Mouse (Mus musculus) hindbrain, embryonic 15.5 days (tissue): ENCODE data around the gene Gm45015. TPM values are rescaled to one million over a fixed set of nuclear protein-coding genes. Genes with fewer than 3 reads are reported as not detected.

Source experiments
- ATAC-seq: fragments of 200-750 bp; cut with Nextera tagmentation; 2 replicates; pipeline ENCODE4 v1.8.0; 2017; ENCODE audit warnings: low read depth, moderate number of reproducible peaks, moderate TSS enrichment; ENCODE audit not compliant: low FRiP score
- H3K27ac ChIP-seq: fragments of 300-500 bp; sonication (generic); replicated peaks from 2 replicates; pipeline ENCODE4 v1.5.1; 2015; ENCODE audit warnings: mild to moderate bottlenecking, inconsistent platforms
- H3K27me3 ChIP-seq: fragments of 300-500 bp; sonication (generic); 2 replicates; pipeline ENCODE4 v1.6.1; 2015; ENCODE audit warnings: control low read depth, inconsistent platforms
- H3K36me3 ChIP-seq: fragments of 300-500 bp; sonication (generic); 2 replicates; pipeline ENCODE4 v1.6.1; 2015; ENCODE audit warnings: control low read depth, inconsistent platforms
- H3K4me1 ChIP-seq: fragments of 300-500 bp; sonication (generic); replicated peaks from 2 replicates; pipeline ENCODE4 v1.6.1; 2015; ENCODE audit warnings: control low read depth, inconsistent platforms
- H3K4me2 ChIP-seq: fragments of 300-500 bp; sonication (generic); 2 replicates; pipeline ENCODE4 v1.6.1; 2015; ENCODE audit warnings: moderate library complexity, mild to moderate bottlenecking, inconsistent platforms
- H3K4me3 ChIP-seq: fragments of 300-500 bp; sonication (generic); 2 replicates; pipeline ENCODE4 v1.5.1; 2015; ENCODE audit warnings: mild to moderate bottlenecking, inconsistent platforms
- H3K9ac ChIP-seq: fragments of 300-500 bp; sonication (generic); 2 replicates; pipeline ENCODE4 v1.6.1; 2015; ENCODE audit warnings: inconsistent platforms
- H3K9me3 ChIP-seq: fragments of 300-500 bp; sonication (generic); 2 replicates; pipeline ENCODE4 v1.6.1; 2016; ENCODE audit warnings: control low read depth, inconsistent platforms
- WGBS: fragments of 180-500 bp; shearing (Covaris S2); methylation state at CpG from one replicate; pipeline ENCODE4 v1.1.7; 2015; 5-methylcytosine and 5-hydroxymethylcytosine counted together
- polyA plus RNA-seq: library from polyadenylated mRNA; unstranded; fragments of >200 nt; fragmentation: Nextera tagmentation; extraction: Ambion mirVana; gene quantifications from 2 replicates; pipeline ENCODE4 v1.2.1, GENCODE M21; 2015

The Gm45015 gene
- polyA plus RNA-seq: not detected in 2 replicates

- 91% methylated on average over 4 of the region's 4 CpGs for WGBS
- Histone ChIP-seq H3K4me1 (no peaks in the 10 kb centered on the region), H3K36me3 (no peaks in the 10 kb centered on the region), H3K9me3 (no peaks in the 10 kb centered on the region), H3K4me3 (no peak within 1 kb of the TSS), H3K27me3 (no peaks in the 10 kb centered on the region), H3K4me2 (no peak within 1 kb of the TSS), H3K27ac (no peak within 1 kb of the TSS), H3K9ac (no peak within 1 kb of the TSS)
- no peak for ATAC-seq
Measured at GRCm38 (mm10) chrX:73336740-73337139, at the start of gene Gm45015. TSS of gene Gm45015 (minus strand) at chrX:73336840.

GRCm38 (mm10) chrX:73384924-73385323 is 48.3 kb upstream of the Gm45015 start:
- no peaks in the 10 kb centered on the region for H3K9me3 ChIP-seq
- no peak overlapping the region for H3K9ac ChIP-seq
- no peak overlapping the region for H3K4me3 ChIP-seq
- 27% methylated on average over 1 of the region's 1 CpGs for WGBS
- no peak for ATAC-seq
- H3K27me3 ChIP-seq: no peaks in the 10 kb centered on the region
- H3K36me3 ChIP-seq: no peaks in the 10 kb centered on the region
- H3K27ac ChIP-seq: peak overlapping the region; percentile 68
- 0 out of 2 replicates have a peak, but pooled peaks cover 3% of the 10 kb centered on the region for H3K4me1 ChIP-seq
- H3K4me2 ChIP-seq: no peak overlapping the region

- Histone ChIP-seq H3K27me3 (no peaks in the 10 kb centered on the region), H3K4me1 (0 out of 2 replicates have a peak, but pooled peaks cover 3% of the 10 kb centered on the region), H3K4me3 (no peak overlapping the region), H3K9ac (no peak overlapping the region), H3K4me2 (no peak overlapping the region), H3K27ac (peak overlapping the region; percentile 68), H3K9me3 (no peaks in the 10 kb centered on the region), H3K36me3 (no peaks in the 10 kb centered on the region)
- 42% methylated on average over 6 of the region's 6 CpGs for WGBS
- ATAC-seq: peak; percentile 76
Measured at GRCm38 (mm10) chrX:73384419-73384818, 47.8 kb upstream of the Gm45015 start.

DNA sequence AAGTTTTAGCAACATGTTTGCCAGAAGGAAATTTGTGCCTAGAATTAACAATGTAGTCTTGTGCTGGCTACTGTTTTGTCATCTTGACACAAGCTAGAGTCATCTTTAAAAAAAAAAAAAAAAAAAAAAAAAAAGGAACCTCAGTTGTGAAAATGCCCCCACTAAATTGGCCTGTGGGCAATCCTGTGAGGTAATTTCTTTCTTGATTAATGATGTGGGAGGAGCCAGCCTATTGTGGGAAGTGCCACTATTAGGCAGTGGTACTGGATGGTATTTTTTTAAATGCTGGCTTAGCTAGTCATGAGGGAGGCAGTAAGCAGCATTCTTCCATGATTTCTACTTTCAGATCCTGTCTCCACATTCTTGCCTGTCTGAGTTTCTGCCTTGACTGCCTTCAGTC is 26.7 kb upstream of the Gm45015 start:
- ATAC-seq: no peak
- Histone ChIP-seq H3K27me3 (no peaks in the 10 kb centered on the region), H3K9me3 (no peaks in the 10 kb centered on the region), H3K4me2 (no peak overlapping the region), H3K4me1 (no peaks in the 10 kb centered on the region), H3K4me3 (no peak overlapping the region), H3K9ac (no peak overlapping the region), H3K27ac (no peak overlapping the region), H3K36me3 (peaks cover 3% of the 10 kb centered on the region; the same call in 1 of the 2 replicates)

GRCm38 (mm10) chrX:73356719-73357118 is 20.1 kb upstream of the Gm45015 start:
- H3K27me3 ChIP-seq: no peaks in the 10 kb centered on the region
- H3K4me3 ChIP-seq: no peak overlapping the region
- H3K27ac ChIP-seq: no peak overlapping the region
- no peaks in the 10 kb centered on the region for H3K4me1 ChIP-seq
- no peak for ATAC-seq
- H3K9ac ChIP-seq: no peak overlapping the region
- H3K36me3 ChIP-seq: peaks cover 38% of the 10 kb centered on the region
- no peak overlapping the region for H3K4me2 ChIP-seq
- no peaks in the 10 kb centered on the region for H3K9me3 ChIP-seq
- WGBS: 88% methylated on average over 1 of the region's 1 CpGs

GRCm38 (mm10) chrX:73356163-73356562 is 19.5 kb upstream of the Gm45015 start:
- no peaks in the 10 kb centered on the region for H3K9me3 ChIP-seq
- H3K4me2 ChIP-seq: no peak overlapping the region
- 98% methylated on average over 2 of the region's 2 CpGs for WGBS
- H3K4me3 ChIP-seq: no peak overlapping the region
- no peak overlapping the region for H3K27ac ChIP-seq
- H3K27me3 ChIP-seq: no peaks in the 10 kb centered on the region
- no peaks in the 10 kb centered on the region for H3K4me1 ChIP-seq
- peaks cover 38% of the 10 kb centered on the region for H3K36me3 ChIP-seq
- ATAC-seq: no peak
- no peak overlapping the region for H3K9ac ChIP-seq

- Histone ChIP-seq H3K27ac (no peak overlapping the region), H3K36me3 (no peaks in the 10 kb centered on the region)
- WGBS: 86% methylated on average over 1 of the region's 1 CpGs
Measured at GRCm38 (mm10) chrX:73344346-73344745, 7.7 kb upstream of the Gm45015 start.

GRCm38 (mm10) chrX:73343802-73344201 is 7.2 kb upstream of the Gm45015 start:
- no peaks in the 10 kb centered on the region for H3K9me3 ChIP-seq
- peak overlapping the region; percentile 63 for H3K4me2 ChIP-seq
- H3K36me3 ChIP-seq: no peaks in the 10 kb centered on the region
- H3K4me1 ChIP-seq: peaks cover 9% of the 10 kb centered on the region; the same call in 1 of the 2 replicates
- no peak overlapping the region for H3K27ac ChIP-seq
- H3K4me3 ChIP-seq: no peak overlapping the region
- H3K27me3 ChIP-seq: no peaks in the 10 kb centered on the region
- no peak for ATAC-seq
- WGBS: 76% methylated on average over 1 of the region's 1 CpGs
- peak overlapping the region; percentile 57; the same call in 1 of the 2 replicates for H3K9ac ChIP-seq

More at GRCm38 (mm10) chrX:73344346-73344745, 7.7 kb upstream of the Gm45015 start:
- no peak for ATAC-seq
- Histone ChIP-seq H3K4me2 (no peak overlapping the region), H3K9ac (no peak overlapping the region), H3K4me1 (peaks cover 9% of the 10 kb centered on the region; the same call in 1 of the 2 replicates), H3K4me3 (no peak overlapping the region), H3K27me3 (no peaks in the 10 kb centered on the region), H3K9me3 (no peaks in the 10 kb centered on the region)

DNA sequence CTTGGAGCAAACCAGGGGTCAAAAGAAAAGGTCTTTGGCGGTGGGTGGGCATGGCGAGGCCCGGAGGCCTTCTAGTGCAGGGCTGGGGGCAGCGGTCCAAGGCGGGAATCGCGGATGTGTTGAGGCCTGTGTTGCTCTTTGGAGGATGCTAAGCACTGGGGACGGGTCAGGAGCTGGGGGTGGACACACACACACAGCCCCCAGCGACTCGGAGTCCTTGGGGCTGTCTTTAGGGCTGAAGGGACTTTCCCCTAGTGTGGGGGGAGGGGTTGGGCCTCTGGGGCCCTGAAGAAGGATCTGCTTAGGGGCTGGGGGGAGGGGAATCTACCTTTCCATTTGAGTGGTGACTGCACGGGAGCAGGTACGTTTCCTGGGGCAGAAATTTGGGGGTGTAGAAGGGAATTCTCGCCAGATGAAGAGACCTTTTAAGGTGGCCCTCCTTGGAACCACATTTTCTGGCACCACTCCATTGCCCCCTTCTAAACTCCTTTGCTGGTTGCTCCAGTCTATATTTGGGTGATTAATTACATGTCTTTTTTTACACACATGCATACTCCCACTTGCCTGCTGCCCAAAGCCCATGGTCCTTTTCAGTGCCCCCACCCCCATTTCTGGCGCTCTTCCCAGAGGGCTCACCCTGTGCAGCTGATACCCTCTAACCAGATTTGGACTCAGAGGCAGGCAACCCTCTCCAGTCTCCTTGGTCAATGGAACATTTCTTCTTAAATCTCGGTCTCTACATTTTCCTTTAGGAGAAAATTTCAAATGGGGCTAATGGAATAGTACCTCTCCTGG is 6.5 kb upstream of the Gm45015 start:
- Histone ChIP-seq H3K27ac (peak overlapping the region; percentile 81), H3K36me3 (no peaks in the 10 kb centered on the region), H3K4me2 (peak overlapping the region; percentile 63), H3K9ac (peak overlapping the region; percentile 57), H3K9me3 (no peaks in the 10 kb centered on the region), H3K27me3 (no peaks in the 10 kb centered on the region), H3K4me3 (peak overlapping the region; percentile 59), H3K4me1 (peaks cover 9% of the 10 kb centered on the region; the same call in 1 of the 2 replicates)
- peak; percentile 60 for ATAC-seq
- 21% methylated on average over 15 of the region's 15 CpGs for WGBS

DNA sequence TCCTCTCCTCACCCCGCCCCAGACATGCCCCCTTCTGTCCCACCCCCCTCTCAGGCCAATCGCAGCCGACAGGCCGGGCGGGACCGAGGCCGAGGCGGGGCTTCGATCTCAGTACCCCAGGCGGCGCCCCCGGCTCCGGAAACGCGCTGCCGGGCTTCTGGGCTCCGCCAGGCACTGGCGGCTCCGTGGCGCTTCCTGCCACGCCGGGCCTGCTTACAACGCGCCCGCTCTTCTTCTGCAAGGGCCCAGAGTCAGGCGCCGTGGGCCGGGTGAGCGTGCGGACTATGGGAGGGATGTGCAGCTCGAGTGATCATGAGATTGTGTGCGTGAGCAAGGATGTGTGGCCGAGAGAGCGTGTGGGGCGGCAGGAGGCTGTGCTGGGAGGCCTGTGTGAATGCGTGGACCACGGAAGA is 5.8 kb upstream of the Gm45015 start, which contains the start of gene Zfp275:
Gene Zfp275 (plus strand): TSS at position 139 of the 413 bp plus-strand sequence.
- Histone ChIP-seq H3K9me3 (no peaks in the 10 kb centered on the region), H3K27me3 (no peaks in the 10 kb centered on the region)

GRCm38 (mm10) chrX:73342068-73342467 is 5.4 kb upstream of the Gm45015 start:
- H3K9ac ChIP-seq: 0 out of 2 replicates have a peak overlapping the region, but pooled peaks have one; percentile 57
- H3K9me3 ChIP-seq: no peaks in the 10 kb centered on the region
- no peaks in the 10 kb centered on the region for H3K27me3 ChIP-seq
- H3K27ac ChIP-seq: peak overlapping the region; percentile 81; the same call in 1 of the 2 replicates
- WGBS: 35% methylated on average over 3 of the region's 3 CpGs
- peak; percentile 47; the same call in 1 of the 2 replicates for ATAC-seq
- peak overlapping the region; percentile 63 for H3K4me2 ChIP-seq
- peak overlapping the region; percentile 59 for H3K4me3 ChIP-seq
- H3K4me1 ChIP-seq: peaks cover 9% of the 10 kb centered on the region; the same call in 1 of the 2 replicates
- H3K36me3 ChIP-seq: no peaks in the 10 kb centered on the region

More for the DNA sequence above, 5.8 kb upstream of the Gm45015 start, which contains the start of gene Zfp275:
- H3K4me2 ChIP-seq: peak within 1 kb of the TSS; percentile 63
- 24% methylated on average over 37 of the region's 37 CpGs for WGBS
- H3K4me1 ChIP-seq: peaks cover 9% of the 10 kb centered on the region; the same call in 1 of the 2 replicates
- peak within 1 kb of the TSS; percentile 81 for H3K27ac ChIP-seq
- H3K36me3 ChIP-seq: no peaks in the 10 kb centered on the region
- peak within 1 kb of the TSS; percentile 57 for H3K9ac ChIP-seq
- H3K4me3 ChIP-seq: peak within 1 kb of the TSS; percentile 59
- peak; percentile 94 for ATAC-seq

DNA sequence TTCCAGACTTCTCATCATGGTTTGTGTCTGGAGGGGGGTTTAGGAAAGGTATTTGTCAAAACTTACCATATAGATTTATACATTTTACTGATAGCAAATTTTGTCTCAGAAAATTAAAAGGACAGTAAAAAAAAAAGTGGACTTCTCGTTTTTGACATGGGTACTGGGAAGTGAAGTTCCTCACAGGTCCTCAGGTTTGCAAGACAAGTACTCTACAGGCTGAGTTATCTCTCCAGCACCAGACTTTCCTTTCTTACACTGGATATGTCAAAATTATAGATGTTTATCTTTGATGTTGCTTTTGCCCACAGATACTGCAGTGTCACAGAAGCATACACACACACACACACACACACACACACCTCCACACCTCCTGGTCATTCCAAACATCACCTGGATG is 4.8 kb upstream of the Gm45015 start:
- no peak overlapping the region for H3K27ac ChIP-seq
- no peaks in the 10 kb centered on the region for H3K9me3 ChIP-seq
- no peak overlapping the region for H3K4me2 ChIP-seq
- no peak for ATAC-seq
- no peaks in the 10 kb centered on the region for H3K36me3 ChIP-seq
- WGBS: 56% methylated on average over 1 of the region's 1 CpGs
- no peak overlapping the region for H3K9ac ChIP-seq
- no peak overlapping the region for H3K4me3 ChIP-seq
- H3K4me1 ChIP-seq: peaks cover 9% of the 10 kb centered on the region; the same call in 1 of the 2 replicates
- H3K27me3 ChIP-seq: no peaks in the 10 kb centered on the region
